Mouse (Mus musculus) left cerebral cortex, postnatal 14 days (tissue): ENCODE measurements at regions not wholly inside any gene's neighbourhood (a gene's known extent, or its start where the extent isn't known, plus 50 kb on each side); places are given as distances from the start of the nearest gene placed in this dataset.

Experiments used
- DNase-seq, 2 experiments: peaks; one replicate each; pipeline ENCODE4 v3.0.0; 2021 to 2022; ENCODE audit warnings: low spot score in 2 of 2, mixed read lengths in 1 of 2
- intact Hi-C: fragments of 180-260 bp; cut with DNase I; formaldehyde crosslinking; loops from one replicate; pipeline ENCODE4 v1.15.1; 2025

- DNase-seq, result peak; percentile 26 to 29
- intact Hi-C loops, result no loop called here
Measured at GRCm38 (mm10) chr4:95105424-95105823, 53.4 kb upstream of the Jun start.

- intact Hi-C loops, result no loop called here
- peak; percentile 24 to 30 for DNase-seq
Measured at GRCm38 (mm10) chr4:95105926-95106622, 54.1 kb upstream of the Jun start.

DNA sequence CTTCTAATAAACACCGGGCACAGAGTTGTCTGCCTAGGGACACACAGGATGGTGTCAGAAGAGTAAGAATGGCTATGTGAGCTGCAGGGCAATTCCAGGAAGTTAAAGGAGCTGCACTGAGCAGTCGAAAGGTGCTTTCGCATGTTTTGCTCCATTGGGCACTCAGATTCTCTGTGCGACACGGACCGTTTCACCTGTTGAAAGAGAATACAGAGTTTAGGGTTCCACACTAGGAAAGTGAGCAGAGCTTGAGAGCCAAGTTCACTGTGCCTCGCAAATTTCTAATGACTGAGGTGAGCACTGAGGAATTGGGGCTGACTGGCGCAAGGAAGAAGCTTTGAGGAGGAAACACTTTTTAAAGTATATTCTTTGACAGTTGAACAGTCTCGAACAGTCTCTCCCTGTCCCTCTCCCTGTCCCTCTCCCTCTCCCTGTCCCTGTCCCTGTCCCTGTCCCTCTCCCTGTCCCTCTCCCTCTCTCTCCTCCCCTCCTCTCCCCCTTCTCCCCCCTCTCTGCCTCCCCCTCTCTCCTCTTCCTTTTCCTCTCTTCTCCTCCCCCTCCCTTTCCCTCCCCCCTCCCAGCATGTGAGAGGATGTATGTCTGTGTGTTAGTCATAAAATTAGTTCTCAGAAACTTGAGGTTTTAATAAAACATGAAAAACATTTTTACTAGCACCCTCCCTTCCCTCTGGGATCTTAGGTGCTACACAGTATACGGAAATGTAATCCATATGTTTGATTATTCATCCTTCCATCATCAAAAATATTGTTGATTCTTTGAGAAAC lies 55.1 kb upstream of the Jun start:
- DNase-seq, result no peak
- intact Hi-C loops, result no loop called here

DNA sequence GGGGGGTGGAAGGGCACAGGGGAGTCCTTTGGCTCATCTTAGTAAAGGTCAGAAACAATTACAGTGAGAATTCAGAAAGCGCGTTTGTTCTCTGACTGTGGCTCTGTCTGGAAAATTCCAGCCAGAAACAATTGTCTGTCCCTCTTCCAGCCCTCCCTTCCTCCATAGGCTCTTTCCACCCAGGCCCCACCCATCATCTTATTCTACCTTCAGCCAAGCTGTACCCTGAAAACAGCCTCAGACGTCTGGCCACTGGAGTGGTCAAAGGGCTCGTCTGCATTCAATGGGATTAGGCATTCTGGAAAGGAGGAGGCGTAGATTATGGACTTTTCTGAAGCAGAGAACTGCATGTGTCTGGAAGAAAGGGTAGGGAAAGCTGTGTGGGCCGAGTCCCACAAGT lies 56.8 kb upstream of the Jun start:
- intact Hi-C loops, result no loop called here
- no peak for DNase-seq

- intact Hi-C loops, result no loop called here
- no peak for DNase-seq
Measured at GRCm38 (mm10) chr4:95110828-95111227, 58.8 kb upstream of the Jun start.

DNA sequence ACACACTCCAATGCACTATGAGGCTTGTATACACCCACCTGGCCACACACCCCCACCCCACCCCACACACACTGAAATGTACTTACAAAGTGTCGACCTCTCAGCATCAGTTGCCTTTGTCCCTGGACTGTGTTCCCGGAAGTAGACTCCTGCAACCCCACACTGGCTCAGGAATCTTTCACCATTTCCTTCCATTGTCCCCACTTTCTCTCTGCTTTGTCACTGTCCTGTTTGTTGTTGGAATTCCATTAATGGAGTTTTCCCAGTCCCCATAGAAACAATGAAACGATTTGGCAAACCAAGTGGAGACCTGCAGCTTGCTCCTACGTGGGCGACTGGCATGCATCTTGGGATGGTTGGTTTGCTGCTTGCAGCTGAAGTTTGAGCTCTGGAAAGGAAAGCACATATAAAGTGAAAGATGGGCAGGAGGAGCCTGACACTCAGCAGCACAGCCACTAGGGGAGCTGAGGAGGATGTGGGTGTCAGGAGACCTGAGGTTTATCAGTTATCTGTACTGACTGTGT lies 65.2 kb upstream of the Jun start:
- intact Hi-C loops, result no loop called here

GRCm38 (mm10) chr4:95120876-95121275 lies 68.9 kb upstream of the Jun start:
- no peak for DNase-seq

More for the DNA sequence above, 65.2 kb upstream of the Jun start:
- no peak for DNase-seq

DNA sequence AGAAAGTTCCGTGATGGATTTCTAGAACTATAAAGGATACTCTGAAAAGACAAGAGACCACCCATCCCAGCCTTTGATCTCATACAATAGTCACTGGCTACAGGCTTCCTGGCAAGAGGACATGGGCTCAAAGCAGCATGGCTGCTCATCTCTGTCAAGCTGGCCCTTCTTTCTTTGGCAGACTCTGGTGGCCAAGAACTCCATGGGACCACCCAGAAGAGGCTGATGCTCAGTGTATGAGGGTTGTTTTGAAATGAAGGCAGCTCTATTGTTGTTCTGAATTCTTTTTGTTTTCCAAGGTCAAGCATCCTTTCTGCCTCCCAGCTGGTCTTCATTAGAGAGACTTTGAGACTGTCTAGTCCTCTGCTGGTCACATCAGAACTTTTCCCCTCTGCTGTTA lies 73.3 kb upstream of the Jun start:
- intact Hi-C loops, result no loop called here
- no peak for DNase-seq

More at GRCm38 (mm10) chr4:95120876-95121275, 68.9 kb upstream of the Jun start:
- intact Hi-C loops, result no loop called here

GRCm38 (mm10) chr4:95127970-95128369 lies 75.9 kb upstream of the Jun start:
- intact Hi-C loops, result no loop called here
- no peak for DNase-seq

DNA sequence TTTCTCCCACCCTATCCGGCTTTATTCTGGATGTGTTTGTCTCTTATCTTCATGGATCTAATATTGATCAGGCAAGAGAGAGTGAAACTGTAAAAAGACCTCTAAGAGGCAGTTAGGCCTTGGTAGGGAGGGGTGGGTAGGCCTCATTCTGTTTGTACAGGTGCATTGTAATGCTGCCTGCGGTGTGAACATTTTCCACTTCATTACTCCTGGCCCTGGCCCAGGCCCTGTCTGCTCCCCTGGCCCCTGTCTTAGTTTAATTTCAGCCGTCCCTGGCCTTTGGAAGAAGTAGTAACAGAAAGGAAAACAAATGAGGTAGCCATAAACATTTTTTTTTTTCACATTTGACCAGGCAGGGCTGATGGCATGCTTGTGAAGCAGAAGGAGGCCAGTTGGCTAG lies 81.8 kb upstream of the Jun start:
- intact Hi-C loops, result no loop called here
- DNase-seq, result no peak

DNA sequence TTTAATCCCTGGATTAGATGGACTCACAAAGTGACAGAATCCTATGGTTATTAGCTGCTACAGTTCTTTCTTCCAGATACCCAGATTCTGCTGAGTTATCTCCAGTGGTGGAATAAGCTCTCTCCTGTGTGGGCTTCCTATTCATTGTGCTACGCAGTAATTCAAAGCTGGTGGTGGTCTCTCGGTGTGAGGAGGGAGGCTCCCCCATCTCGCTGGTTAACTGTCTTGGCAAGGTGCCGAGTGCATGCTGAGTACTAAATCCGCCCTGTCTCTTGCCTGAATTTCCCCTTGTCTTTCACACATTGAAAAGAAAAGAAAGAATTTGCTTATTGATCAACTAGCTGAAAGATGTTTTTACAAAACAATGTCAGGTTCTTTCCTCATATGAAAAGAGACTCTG lies 82.6 kb upstream of the Jun start:
- DNase-seq, result no peak
- intact Hi-C loops, result no loop called here

DNA sequence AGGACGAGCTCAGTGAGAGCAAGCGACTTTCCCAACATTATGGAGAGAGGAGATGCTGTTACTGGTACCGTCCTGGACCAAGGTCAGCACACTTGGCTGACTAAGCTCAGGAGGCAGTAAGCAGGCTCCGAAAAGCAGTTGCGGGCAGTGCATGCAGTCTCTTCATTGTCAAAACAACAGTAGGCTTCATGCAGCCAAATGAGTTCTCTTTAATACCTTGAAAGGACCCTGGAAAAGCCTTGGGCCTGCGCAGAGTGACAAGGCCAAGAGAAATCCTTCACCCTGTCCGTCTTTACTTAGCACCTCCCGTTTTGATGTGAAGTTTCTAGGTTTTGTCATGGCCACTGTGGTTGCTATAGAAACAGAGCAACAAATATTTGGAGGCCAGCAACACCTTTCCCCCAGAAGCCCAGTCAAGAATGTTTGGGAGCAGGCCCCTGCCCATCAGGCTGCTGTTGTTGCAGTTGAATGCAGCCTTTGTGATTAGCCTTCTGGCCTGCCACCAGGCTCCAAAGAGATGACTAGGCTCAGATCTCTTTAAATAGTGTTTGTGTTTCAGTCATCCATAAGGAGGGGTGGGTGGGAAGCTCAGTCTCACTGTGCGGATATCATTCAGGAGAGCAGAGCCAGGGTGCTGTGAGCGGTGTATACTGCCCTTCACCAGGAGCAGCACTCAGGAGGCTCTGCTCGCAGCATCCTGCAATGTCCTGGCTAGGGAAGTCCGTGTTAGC lies 85.6 kb upstream of the Jun start:
- intact Hi-C loops, result no loop called here
- DNase-seq, result peak in 1 of 2 experiments; percentile 26

GRCm38 (mm10) chr4:95138676-95139075 lies 86.7 kb upstream of the Jun start:
- intact Hi-C loops, result no loop called here
- DNase-seq, result no peak

DNA sequence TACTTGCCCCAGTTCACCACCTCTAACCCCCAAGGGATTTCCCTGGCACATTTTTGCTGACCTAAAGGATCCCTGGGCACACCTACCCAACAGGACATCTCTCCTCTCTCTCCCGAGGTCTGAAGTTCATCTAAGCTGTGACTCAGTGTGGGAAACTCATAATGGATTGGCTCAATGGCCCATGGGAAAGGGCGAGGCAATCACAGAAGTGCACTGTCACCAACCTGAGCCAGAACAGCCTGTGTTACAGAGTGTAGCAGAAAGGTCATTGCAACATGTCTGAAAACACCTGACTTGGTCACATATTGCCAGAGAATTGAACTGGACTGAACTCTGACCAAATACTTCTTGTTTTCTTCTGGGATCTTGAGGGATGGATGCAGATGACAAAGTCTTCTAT lies 89.2 kb upstream of the Jun start:
- no peak for DNase-seq
- intact Hi-C loops, result no loop called here

DNA sequence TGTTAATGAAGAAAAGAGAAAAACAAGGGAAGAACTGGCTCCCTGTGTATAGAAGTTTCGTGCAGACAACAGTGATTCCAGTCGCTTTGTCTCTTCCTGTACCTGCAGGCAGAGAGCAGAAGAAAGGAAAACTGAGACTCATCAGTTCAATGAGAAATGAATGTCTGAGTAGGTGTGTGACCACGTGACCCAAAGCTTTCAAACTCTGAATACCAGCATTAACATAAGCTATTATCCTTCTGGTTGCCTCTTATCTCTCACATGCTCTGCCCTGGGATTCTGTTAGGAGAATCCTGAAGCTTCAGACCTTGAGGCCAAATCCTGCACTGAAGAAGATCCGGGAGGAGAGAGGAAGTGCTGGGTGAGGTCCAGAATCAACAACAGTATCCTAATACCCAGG lies 91.1 kb upstream of the Jun start:
- intact Hi-C loops, result no loop called here
- no peak for DNase-seq

DNA sequence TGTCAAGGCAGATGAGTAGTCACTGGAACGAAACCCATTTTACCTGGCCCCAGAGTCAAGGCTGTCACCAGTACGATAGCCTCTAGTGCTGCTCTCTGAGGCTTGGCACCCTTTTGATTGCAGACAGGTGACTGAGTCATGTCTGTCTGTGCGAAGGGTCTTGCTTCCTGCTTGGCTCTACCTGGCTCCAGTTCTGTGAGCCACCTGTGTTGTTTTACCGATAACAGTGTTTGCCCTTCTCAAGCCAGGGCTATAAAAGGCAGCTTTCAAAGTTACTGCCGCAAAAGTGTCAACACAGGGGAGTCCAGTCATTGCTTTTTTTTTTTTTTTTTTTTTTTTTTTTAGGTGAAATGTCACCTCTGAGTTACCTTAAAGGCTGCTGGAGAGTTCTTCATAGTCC lies 91.6 kb upstream of the Jun start:
- DNase-seq, result no peak
- intact Hi-C loops, result no loop called here

- intact Hi-C loops, result no loop called here
- DNase-seq, result no peak
Measured at GRCm38 (mm10) chr4:95144440-95144839, 92.4 kb upstream of the Jun start.

GRCm38 (mm10) chr4:95146268-95146667 lies 94.2 kb upstream of the Jun start:
- DNase-seq, result no peak
- intact Hi-C loops, result no loop called here

DNA sequence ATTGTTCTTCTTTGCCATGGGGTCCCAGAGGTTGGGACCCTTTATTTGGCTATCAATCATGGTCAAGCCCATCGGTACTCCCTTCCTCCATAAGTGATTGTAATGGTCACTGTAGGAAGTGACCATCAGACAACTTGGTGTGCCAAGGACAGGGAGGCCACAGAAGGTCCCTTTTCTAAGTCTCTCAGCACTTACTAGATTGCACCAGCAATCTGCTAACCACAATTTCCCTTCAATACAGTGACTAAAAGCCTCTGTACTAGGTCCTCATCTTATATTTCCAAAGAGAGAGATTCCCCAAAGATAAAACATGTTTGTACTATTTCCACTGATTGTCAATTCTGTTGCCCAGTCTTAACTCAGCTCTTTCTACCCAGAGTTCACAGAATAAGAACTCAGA lies 96.6 kb upstream of the Jun start:
- intact Hi-C loops, result no loop called here
- no peak for DNase-seq

- intact Hi-C loops, result no loop called here
- no peak for DNase-seq
Measured at GRCm38 (mm10) chr4:95151678-95152077, 99.7 kb upstream of the Jun start.
